Mouse (Mus musculus): ENCODE results near the gene Gnb5. TPM values are rescaled to one million over a fixed set of nuclear protein-coding genes. Genes with fewer than 3 reads are reported as not detected.

Gene Gnb5
- total RNA-seq, 2 experiments from 2014 or later, result 0.29 to 0.51 TPM

- no peak for ATAC-seq (ENCODE audit: poor library complexity, severe bottlenecking)
Measured at GRCm38 (mm10) chr9:75303701-75304261, 2.3 kb upstream of the Gnb5 start.

DNA sequence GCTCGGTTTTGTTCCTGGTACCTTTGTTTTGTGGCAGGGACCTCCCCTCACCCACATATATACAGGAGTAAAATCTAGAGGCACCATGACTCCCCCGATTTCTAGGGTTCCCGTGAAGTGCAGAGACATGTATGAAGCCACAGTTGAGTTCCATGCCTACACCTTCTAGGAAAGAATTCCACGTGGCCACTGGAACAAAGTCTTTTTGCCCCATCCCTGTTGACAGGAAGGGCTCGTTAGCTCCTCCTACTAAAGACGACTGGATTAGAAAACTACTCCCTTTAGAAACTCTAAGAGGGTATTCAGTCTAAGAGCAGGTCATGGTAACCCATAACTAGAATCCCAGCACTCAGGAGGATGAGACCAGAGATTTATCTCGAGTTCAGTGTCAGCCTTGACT lies 1.8 kb upstream of the Gnb5 start:
- no peak for ATAC-seq (ENCODE audit: poor library complexity, severe bottlenecking)

GRCm38 (mm10) chr9:75307015-75307414 lies 927 bp downstream of the Gnb5 start:
- ATAC-seq (ENCODE audit: poor library complexity, severe bottlenecking), result no peak

GRCm38 (mm10) chr9:75308621-75309020 lies 2.5 kb downstream of the Gnb5 start:
- ATAC-seq (ENCODE audit: poor library complexity, severe bottlenecking), result no peak

GRCm38 (mm10) chr9:75312008-75312407 lies 5.9 kb downstream of the Gnb5 start:
- peak; percentile 50; the same call in 1 of the 2 replicates for ATAC-seq (ENCODE audit: poor library complexity, severe bottlenecking)

- no peak for ATAC-seq (ENCODE audit: poor library complexity, severe bottlenecking)
Measured at GRCm38 (mm10) chr9:75313138-75313831, 7.2 kb downstream of the Gnb5 start.

DNA sequence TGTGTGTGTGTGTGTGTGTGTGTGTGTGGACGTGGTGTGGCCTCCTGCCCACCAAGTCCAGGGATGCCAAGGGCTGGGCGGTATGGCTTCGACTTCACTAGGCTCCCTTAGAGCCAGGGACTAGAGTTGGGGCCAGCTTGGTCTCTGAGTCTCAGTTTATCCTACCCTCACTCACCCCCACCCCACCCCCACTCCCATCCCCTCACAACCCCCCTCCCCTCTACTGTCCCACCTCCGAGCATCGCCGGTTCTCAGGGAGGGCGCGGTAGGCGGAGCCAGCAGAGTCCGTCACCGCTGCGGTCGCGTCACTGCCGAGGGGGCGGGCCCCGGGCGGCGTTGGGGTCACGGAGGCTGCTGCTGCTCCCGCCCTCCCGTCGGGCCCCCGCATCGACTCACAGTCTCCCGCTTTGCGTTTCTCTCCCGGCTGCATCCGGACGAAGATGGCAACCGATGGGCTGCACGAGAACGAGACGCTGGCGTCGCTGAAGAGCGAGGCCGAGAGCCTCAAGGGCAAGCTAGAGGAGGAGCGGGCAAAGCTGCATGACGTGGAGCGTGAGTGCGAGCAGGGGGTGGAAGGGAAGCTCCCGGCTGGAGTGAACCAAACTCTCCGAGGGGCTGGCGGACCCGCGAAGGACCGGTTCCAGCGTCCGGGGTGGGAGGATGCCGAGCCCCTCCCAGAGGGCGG lies 7.9 kb downstream of the Gnb5 start:
- ATAC-seq (ENCODE audit: poor library complexity, severe bottlenecking), result peak; percentile 88

DNA sequence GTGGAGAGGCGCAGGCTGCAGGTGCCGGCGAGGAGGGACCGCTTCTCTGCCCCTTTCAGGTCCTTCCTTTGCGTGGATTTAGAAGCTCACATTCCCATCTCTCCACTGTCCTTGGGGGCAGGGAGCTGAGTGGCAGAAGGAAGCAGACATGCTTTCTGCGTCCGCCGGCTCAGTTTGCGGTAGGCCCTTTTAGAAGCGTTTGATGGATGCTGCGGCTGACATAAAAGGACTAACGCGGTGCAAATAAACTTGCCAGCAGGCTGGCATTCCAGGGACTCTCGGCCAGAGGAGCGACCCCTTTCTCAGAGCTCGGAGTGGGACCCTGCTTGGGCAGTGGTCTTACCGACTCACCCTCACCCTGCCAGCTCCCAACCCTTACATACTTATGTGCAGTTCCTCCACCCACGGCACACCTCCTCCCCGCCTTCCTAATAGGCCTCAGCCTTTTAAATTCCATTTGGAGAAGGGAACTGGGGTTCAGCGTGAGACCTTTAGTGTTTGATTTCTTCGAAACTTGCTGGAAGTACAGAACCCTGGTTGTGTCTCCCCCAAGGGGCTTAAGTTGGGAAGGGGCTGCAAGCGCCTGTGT lies 8.5 kb downstream of the Gnb5 start:
- ATAC-seq (ENCODE audit: poor library complexity, severe bottlenecking), result no peak

DNA sequence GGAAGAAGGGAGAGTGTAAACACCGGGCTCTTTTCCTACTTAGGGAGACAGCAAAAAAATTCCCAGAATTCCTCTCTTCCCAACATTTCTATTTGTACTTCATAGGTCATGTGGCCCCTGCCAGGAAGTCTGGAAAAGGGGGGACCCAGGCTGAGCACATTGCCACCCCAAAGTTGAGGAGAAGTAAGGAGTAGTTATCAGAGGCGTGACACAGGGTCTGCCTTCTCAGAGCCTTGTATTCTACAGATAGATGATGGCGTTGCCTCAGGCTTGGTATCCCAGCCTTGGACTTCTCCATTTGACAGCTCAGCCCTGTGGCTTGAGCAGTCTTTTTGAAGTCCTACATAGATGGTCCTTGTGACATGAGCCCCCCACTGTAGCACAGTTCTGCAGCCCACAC lies 9.2 kb downstream of the Gnb5 start:
- ATAC-seq (ENCODE audit: poor library complexity, severe bottlenecking), result no peak

GRCm38 (mm10) chr9:75316771-75317170 lies 10.7 kb downstream of the Gnb5 start:
- no peak for ATAC-seq (ENCODE audit: poor library complexity, severe bottlenecking)

DNA sequence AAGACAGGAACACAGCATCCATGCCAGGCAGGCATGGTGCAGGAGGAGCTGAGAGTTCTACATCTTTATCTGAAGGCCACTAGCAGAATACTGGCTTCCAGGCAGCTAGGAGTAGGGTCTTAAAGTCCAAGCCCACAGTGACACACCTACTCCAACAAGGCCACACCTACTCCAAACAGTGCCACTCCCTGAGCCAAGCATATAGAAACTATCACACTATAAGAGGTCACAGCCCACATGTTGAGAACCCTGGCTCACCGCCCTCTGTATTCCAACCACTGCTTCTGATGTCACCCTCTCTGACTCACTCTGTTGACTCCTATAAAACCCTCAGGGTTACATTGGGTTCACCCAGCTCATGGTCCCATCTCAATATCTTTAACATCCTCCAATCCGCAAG lies 12.1 kb downstream of the Gnb5 start:
- no peak for ATAC-seq (ENCODE audit: poor library complexity, severe bottlenecking)

DNA sequence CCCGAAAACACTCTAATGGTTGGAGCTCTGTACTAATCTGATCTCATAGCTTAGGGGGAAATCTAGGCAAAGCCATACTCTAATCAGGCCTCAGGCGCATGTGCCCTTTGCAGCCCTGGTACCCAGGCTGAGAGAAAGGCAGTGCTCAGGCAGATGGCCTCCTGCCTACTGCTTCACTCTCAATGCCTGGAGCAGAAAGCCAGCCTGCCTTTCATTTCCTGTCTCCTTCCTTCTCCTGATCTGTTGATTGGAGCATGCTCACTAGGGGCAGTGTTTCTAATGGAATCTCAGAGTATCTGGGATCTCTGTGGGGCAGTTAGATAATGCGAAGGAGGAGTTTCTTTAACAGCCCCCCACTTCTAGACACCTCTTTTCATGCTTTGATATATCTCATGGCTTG lies 13.3 kb downstream of the Gnb5 start:
- no peak for ATAC-seq (ENCODE audit: poor library complexity, severe bottlenecking)

DNA sequence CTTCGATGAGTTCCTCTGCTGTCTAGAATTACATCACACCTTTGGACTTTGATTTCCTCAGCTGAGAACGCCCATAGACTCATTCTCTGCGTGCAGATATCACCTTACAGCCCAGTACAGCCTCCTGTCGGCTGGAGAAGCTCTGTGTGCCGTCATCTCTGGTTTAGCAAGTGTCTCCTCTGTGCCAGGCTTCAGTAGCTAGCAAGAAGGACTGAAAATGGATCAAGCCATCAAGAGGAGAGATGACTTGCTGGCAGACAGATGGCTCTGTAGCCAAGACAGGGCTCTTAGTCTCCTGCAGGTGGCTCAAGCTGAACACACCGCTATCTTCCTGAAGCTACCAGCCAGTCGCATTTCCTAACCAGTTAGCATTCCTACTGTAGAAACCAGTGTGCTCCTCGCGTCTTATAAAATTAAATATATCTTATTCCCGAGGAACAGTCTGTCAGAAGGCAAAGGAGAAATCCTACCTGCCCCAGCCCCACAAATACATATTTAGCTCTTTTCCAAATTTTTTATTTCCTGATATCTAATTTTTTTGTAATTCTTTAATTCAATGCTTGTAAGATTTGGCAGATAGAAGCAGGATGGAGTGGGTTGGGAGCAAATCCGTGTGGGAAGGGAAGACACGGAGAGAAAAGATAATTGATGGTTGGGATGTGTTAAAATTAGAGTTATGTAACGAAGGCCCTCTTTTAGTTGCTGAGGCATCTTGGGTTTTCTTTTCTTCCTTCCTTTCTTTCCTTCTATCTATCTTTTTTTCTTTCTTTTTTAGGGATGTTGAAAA lies 16.2 kb downstream of the Gnb5 start:
- ATAC-seq (ENCODE audit: poor library complexity, severe bottlenecking), result no peak

- ATAC-seq (ENCODE audit: poor library complexity, severe bottlenecking), result no peak
Measured at GRCm38 (mm10) chr9:75328047-75328446, 22.0 kb downstream of the Gnb5 start.

- ATAC-seq (ENCODE audit: poor library complexity, severe bottlenecking), result no peak
Measured at GRCm38 (mm10) chr9:75330821-75331220, 24.7 kb downstream of the Gnb5 start.

DNA sequence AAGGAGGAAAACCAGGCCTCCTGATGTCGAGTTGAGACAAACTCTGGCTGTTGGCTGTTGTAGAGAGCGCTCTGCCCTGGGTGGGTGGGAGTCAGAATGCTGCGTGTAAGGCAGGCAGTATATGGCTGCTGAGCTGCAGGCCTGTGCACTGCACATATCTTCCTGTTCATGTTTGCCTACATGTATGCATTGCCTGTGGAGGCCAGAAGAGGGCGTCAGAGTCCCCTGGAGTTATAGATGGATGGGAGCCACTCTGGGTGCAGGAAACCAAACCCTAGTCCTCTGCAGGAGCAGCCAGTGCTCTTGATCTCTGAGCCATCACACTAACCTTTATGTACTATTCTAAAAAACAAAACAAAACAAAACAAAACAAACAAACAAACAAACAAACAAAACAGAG lies 28.4 kb downstream of the Gnb5 start:
- no peak for ATAC-seq (ENCODE audit: poor library complexity, severe bottlenecking)

GRCm38 (mm10) chr9:75338016-75338415 lies 31.9 kb downstream of the Gnb5 start:
- no peak for ATAC-seq (ENCODE audit: poor library complexity, severe bottlenecking)

DNA sequence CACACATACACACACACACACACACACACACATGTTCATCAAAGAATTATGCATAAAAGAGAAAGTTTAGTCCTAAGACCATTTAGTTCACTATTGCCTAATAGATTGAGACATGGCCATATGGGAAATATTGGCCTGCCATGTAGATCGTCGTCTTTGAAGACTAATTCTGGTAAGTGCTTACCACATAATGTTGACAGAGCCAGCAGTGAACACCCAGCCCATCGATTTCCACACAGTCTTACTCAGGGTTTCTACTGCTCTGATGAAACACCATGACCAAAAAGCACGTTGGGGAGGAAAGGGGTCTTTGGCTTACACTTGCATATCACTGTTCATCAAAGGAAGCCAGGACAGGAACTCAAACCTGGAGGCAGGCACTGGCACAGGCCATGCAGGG lies 36.3 kb downstream of the Gnb5 start:
- peak; percentile 94 for ATAC-seq (ENCODE audit: poor library complexity, severe bottlenecking)

DNA sequence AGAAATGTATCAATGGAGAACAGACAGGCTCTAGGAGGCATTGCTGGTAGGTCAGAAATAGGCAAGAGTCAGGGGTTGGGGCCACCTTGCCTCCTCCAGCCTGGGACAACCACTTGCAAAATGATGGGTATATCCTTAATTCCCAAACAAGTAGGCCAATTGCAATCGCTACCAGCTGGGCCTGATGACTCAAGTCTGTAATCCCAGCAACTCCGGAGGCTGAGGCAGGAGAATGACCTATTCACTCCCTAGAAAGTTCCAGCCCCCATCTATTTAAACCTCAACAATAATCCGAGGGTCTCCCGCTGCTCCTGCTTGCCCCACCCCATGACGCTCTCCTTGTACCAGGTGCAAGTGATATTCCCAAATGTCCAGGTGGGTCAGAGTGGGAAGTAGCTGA lies 41.4 kb downstream of the Gnb5 start, which contains the start of gene Bcl2l10:
TSS of gene Bcl2l10 (plus strand) at position 301 of the 400 bp plus-strand sequence.
- no peak for ATAC-seq (ENCODE audit: poor library complexity, severe bottlenecking)

GRCm38 (mm10) chr9:75348066-75348465 lies 42.0 kb downstream of the Gnb5 start:
- ATAC-seq (ENCODE audit: poor library complexity, severe bottlenecking), result no peak

DNA sequence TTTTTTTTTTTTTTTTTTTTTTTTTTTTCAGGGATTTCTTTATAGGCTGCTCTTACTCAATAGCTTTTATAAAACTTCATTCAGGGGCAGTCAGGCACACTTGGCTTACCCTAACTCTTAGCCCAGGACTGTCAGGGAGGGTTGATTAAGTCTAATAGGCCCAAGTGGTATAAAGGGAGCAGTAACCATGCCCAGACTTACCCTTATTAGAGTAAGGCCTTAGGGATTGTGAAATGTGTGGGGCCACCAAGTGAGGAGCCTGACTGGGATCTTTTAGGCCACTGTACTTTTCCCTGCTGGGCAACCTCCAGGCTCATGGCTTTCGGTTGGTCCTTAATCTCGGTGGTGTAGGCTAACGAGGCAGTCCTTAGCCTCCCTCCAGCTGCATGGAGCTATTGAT lies 42.6 kb downstream of the Gnb5 start:
- ATAC-seq (ENCODE audit: poor library complexity, severe bottlenecking), result no peak
